In the genomic region with DNA sequence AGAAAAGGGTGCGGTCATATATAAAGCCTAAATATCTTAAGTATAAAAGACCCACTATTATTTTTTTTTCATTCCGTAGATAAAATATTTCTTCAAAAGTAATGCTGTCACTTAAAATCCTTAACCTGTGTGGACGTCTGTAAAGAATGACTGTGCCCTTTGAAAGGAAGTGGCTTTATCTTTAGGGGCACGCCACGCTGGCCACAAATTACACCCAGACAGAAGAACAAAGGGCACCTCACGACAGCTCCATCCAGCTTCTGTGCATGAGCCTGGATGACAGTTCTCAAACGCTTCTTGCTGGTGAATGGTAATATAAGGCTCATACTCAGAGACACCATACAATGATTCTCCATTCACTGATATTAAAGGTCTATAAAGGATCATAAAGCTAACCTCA, we compare ENCODE assay signal across 28 mouse cellular contexts.
DNase-seq lines count a peak whose midpoint lies in the region; ATAC-seq and TF ChIP-seq lines count a peak whose summit lies in the region.
"Had no signal": no experiment of that assay in that cellular context is flagged by ENCODE, and none has a peak within 500 bp of the region (broad histone marks: within the 10 kb centered on the region; RNA-seq: fewer than 3 reads in every experiment).

No protein-coding gene starts in this region.

- H3K9ac ChIP-seq in MEL (ENCODE audit: control insufficient read depth, low read depth, low read length, poor library complexity, severe bottlenecking) = no peak overlapping the region
- H3K9ac ChIP-seq: embryonic facial prominence, embryonic 13.5 days; embryonic facial prominence, embryonic 15.5 days; forebrain, embryonic 13.5 days; forebrain, embryonic 15.5 days; forebrain, postnatal 0 days had no signal

- peak; percentile 56 for DNase-seq in 416B (ENCODE audit: low read depth)
- peak; percentile 11 for DNase-seq in MEL (ENCODE audit: low read depth, low spot score)
- no peak for DNase-seq in layer of hippocampus, postnatal 25 days (ENCODE audit: extremely low spot score in 1 of 2, low spot score in 1 of 2)
- DNase-seq in kidney, postnatal 36 days = no peak
- DNase-seq in left cerebral cortex, adult 8-10 months (ENCODE audit: low spot score in 2 of 2) = no peak
- DNase-seq in layer of hippocampus, adult 2 months (ENCODE audit: low spot score in 2 of 2) = no peak
- DNase-seq: adrenal gland, adult 2 months; adrenal gland, postnatal 10 days; adrenal gland, postnatal 25 days; B cell, adult 2 months; cerebellum, adult 11 months; cerebellum, adult 18-20 months; cerebellum, adult 9-10 months; cerebellum, postnatal 10 days; cerebellum, postnatal 25 days; embryo, embryonic 11 days; forebrain, postnatal 0 days had no signal

- peaks cover 0 to 6% of the 10 kb centered on the region in 2 experiments; a peak in 3 of 4 replicates for H3K4me1 ChIP-seq in MEL (ENCODE audit: control insufficient read depth in 1 of 2, insufficient read depth in 2 of 2, low read length in 2 of 2)
- H3K4me1 ChIP-seq: embryonic facial prominence, embryonic 13.5 days; embryonic facial prominence, embryonic 15.5 days; forebrain, embryonic 10.5 days; forebrain, embryonic 13.5 days; forebrain, embryonic 15.5 days had no signal

- H3K9me3 ChIP-seq in MEL (replicated peaks; ENCODE audit: insufficient read depth, low read length) = no peaks in the 10 kb centered on the region
- H3K9me3 ChIP-seq: embryonic facial prominence, embryonic 13.5 days; embryonic facial prominence, embryonic 15.5 days; forebrain, embryonic 10.5 days; forebrain, embryonic 13.5 days; forebrain, embryonic 15.5 days; G1E had no signal

- H3K27ac ChIP-seq in MEL (ENCODE audit: control insufficient read depth, low read depth, low read length) = no peak overlapping the region
- no peak overlapping the region for H3K27ac ChIP-seq in layer of hippocampus, adult 2 months
- H3K27ac ChIP-seq: embryonic facial prominence, embryonic 13.5 days; embryonic facial prominence, embryonic 15.5 days; forebrain, embryonic 10.5 days; forebrain, embryonic 13.5 days; forebrain, embryonic 15.5 days had no signal

- no peaks in the 10 kb centered on the region for H3K27me3 ChIP-seq in MEL (ENCODE audit: control insufficient read depth in 1 of 2, insufficient read depth in 2 of 2, low read length in 2 of 2)
- H3K27me3 ChIP-seq: CH12.LX; embryonic facial prominence, embryonic 13.5 days; embryonic facial prominence, embryonic 15.5 days; forebrain, embryonic 13.5 days; forebrain, embryonic 15.5 days had no signal

- H3K79me2 ChIP-seq in MEL (ENCODE audit: control insufficient read depth, insufficient read depth, low read length, poor library complexity) = no peaks in the 10 kb centered on the region

- TF ChIP-seq POLR2A in MEL (IDR thresholded peaks at IDR 0.05; ENCODE audit: control insufficient read depth in 1 of 2, insufficient read depth in 1 of 2, low read depth in 1 of 2, low read length in 2 of 2, poor library complexity in 1 of 2) = no peak

- no peak overlapping the region for H3K4me3 ChIP-seq in MEL (ENCODE audit: control insufficient read depth in 1 of 2, insufficient read depth in 1 of 2, low read depth in 2 of 2, low read length in 2 of 2)
- no peak overlapping the region for H3K4me3 ChIP-seq in layer of hippocampus, adult 2 months
- H3K4me3 ChIP-seq: embryonic facial prominence, embryonic 13.5 days; embryonic facial prominence, embryonic 15.5 days; erythroblast, embryonic 14.5 days; forebrain, embryonic 10.5 days; forebrain, embryonic 13.5 days; forebrain, embryonic 15.5 days had no signal

- no peak for TF ChIP-seq EP300 in MEL (IDR thresholded peaks at IDR 0.05; ENCODE audit: low read depth in 1 of 2, low read length in 2 of 2)

- peak; percentile 54 for ATAC-seq in megakaryocyte, adult 5-6 weeks (ENCODE audit: poor library complexity, severe bottlenecking)
- peak; percentile 56; the same call in 1 of the 2 replicates for ATAC-seq in megakaryocyte-erythroid progenitor cell, adult 5-6 weeks (replicated peaks; ENCODE audit: low FRiP score, low TSS enrichment, poor library complexity, severe bottlenecking)
- ATAC-seq: CD4-positive, CD25-positive, alpha-beta regulatory T cell, adult 4 months; forebrain, embryonic 13.5 days; forebrain, embryonic 15.5 days; forebrain, postnatal 0 days had no signal

- H3K36me3 ChIP-seq in MEL (ENCODE audit: control insufficient read depth in 1 of 2, insufficient read depth in 2 of 2, low read length in 2 of 2) = peaks cover 0 to 10% of the 10 kb centered on the region in 2 experiments; a peak in 2 of 4 replicates
- H3K36me3 ChIP-seq: embryonic facial prominence, embryonic 13.5 days; forebrain, embryonic 10.5 days; forebrain, embryonic 15.5 days had no signal

- TF ChIP-seq RAD21 in MEL (IDR thresholded peaks at IDR 0.05; ENCODE audit: low read depth, low read length) = no peak

- no peak for TF ChIP-seq CTCF in MEL (IDR thresholded peaks at IDR 0.05 in 2 of 3, conservative IDR thresholded peaks at IDR 0.05 in 1 of 3; ENCODE audit: control insufficient read depth in 1 of 3, insufficient read depth in 1 of 3, low read depth in 2 of 3, low read length in 3 of 3, poor library complexity in 1 of 3, severe bottlenecking in 1 of 3)
- TF ChIP-seq CTCF in layer of hippocampus, adult 2 months (conservative IDR thresholded peaks at IDR 0.05) = no peak

TF ChIP-seq in MEL, 35 proteins besides CTCF, POLR2A, EP300 and RAD21:
- TF ChIP-seq ZC3H11A (IDR thresholded peaks at IDR 0.05; ENCODE audit: low read depth, low read length) = no peak
- TF ChIP-seq E2F4 (IDR thresholded peaks at IDR 0.05; ENCODE audit: borderline replicate concordance, low read depth, low read length) = no peak
- TF ChIP-seq ZKSCAN1 (IDR thresholded peaks at IDR 0.05; ENCODE audit: low read depth, low read length) = no peak

Comparison
In these comparisons a context has a peak if more than half of its experiments do, and no peak if none do; other contexts are left out.
1. DNase-seq: peak in 416B (single experiment) and MEL (single experiment); none in layer of hippocampus, postnatal 25 days (0 of 2), kidney, postnatal 36 days (0 of 2), left cerebral cortex, adult 8-10 months (0 of 2) and layer of hippocampus, adult 2 months (0 of 2).